Mouse (Mus musculus) fibroblast of lung, adult 2 months (primary cell): ENCODE results near the gene Tlx1.

Experiments
- DNase-seq: peaks from one replicate; pipeline ENCODE4 v3.0.0-alpha.2; 2011; ENCODE audit warnings: low read depth

Tlx1 gene

DNA sequence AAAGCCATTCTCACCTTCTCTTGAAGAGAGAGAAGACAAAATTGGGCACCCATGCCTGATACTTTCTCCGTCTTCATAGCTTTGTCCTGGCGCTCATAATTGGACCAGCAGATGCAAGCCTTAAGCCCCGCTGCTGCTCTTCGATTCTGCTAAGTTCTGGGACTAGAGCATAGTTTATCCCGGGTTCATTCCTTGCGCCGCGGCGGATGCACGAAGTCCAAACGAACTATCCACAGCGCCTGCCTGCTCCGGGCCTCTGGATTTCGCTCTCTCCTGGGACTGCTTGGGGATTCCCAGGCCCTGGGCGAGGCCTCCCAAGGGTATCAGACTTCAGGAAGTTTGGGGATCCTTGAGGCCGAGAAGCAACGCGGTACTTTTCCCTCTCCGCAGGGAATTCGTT, 8.4 kb downstream of the Tlx1 start:
- no peak for DNase-seq

DNA sequence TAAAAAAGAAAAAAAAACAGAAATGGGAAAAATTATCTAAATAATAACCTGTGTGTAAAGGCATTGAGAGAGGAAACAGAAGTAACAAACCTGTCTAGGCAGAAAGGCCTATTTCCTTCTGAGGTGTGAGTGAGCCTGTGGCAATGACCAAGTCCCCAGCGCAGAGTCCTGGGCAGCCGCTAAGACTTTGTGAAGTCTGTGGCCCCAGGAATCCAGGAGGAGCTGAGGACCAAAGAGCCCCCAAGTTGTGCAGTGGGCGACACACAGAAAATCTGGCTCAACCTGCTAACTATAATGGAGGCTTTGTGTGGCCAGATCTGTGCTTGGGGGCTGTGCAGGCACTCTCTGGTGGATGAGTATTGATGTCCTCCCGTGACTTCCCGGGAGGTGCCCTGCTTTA, 9.0 kb downstream of the Tlx1 start:
- no peak for DNase-seq

DNA sequence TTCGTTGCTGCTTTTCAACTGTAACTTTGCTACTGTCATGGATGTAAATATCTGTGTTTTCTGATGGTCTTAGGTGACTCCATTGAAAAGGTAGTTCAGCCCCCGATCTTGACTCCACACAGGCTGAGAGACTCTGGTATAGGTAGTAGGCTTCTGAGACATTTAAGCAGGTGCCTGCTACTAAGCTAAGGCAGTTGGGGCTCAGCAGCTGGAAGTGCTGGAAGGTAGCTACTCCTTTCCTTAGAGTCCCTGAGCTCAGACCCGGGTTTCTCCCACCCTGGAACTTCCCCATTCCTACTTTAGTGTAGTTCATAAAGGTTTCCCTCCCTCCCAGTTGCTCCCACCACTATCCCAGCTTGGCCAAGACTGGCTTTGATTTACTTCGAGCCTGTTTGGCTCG, 9.5 kb downstream of the Tlx1 start:
- DNase-seq = no peak

DNA sequence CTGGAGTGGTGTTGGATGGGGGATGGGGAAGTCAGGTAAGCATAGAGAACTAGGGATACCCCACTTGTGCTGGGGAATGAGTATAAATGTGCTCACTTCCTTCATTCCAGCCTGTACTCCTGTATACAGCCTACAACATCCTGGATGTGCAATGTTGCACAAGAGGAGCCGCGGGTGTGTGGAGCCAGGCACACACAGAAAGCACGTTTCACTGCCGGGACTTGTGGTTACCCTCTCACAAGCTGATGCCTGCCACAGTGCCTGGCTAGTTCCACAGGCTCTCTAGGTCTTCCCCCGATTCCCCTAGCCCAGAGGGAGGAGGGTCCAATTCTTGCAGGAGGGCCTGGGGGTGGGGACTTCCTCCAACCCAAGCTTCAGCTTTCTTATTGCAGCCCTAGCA, 10.0 kb downstream of the Tlx1 start:
- no peak for DNase-seq

DNA sequence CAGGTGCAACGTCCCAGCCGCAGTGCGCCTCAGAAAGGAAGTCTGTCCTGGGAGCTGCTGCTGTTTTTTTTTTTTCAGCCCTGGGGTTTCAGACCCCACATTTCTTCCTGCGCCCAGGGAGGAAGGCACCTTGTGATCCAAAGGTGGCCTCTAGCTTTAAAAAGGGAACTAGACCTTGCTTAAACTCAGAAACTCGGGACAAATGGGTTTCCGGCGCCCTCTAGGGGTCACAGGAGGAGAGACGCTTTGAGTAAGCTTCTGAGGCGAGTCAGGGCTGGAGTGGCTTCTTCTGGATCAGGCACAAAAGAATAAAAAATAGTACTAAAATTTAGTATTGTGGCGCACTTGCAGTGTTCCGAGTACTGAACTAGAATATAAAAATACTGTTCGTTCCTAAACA, 10.6 kb downstream of the Tlx1 start:
- DNase-seq = peak; percentile 12

DNA sequence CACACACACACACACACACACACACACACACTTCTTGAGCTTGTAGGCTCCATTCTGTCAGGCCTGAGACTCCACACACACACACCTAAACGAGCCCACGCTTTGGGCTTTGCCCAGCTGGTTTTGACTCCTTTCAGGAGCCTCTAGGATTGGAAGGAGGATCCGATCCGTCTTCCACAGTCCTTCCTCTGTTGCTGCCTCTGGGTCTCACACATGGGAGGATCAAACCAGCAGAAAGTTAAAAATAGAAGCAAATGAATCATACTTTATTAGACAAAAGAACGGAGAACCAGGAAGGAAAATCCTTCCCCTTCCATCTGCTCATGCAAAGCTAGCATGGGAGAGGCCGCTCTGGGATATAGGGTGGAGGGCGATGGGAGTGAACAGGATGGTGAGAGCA, 11.7 kb downstream of the Tlx1 start:
- DNase-seq = no peak

DNA sequence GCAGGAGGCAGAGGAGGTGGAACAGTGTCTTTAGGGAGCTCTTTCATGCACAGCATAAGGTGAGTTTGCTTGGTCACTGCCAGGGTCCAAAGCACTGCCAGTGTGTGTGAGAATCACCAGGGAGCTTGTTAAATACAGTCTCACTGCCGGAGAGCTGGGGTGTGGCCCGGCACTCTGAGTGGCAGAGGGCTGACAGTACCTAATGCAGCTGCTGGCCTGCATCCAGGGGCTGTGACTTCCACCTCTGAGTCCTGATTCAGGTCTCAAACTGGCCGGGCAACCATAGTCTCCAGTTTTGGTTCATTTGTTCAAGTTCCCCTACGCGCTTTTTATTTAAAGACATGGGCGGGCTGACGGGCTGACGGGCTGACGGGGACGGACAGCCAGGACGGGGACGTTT, 12.4 kb downstream of the Tlx1 start:
- no peak for DNase-seq

DNA sequence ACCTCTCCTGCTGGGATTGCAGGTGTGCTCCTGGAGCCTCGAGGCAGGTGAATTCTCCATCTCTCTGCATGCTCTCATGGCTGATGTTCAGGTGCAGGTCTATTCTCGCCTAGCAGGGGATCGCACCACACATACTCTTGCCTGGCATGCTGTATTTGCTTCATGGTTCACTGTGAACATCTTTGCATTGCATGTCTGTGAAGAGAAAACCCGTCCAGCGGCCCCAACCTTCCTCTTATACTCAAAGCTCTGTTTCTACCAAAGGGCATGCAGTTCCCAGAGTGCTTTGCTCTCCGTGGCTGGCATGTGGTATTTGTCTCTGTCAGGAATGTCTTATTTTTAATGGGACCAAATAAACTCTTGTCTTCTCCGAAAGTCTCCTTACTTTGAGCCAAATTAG, 20.0 kb downstream of the Tlx1 start:
- no peak for DNase-seq

DNA sequence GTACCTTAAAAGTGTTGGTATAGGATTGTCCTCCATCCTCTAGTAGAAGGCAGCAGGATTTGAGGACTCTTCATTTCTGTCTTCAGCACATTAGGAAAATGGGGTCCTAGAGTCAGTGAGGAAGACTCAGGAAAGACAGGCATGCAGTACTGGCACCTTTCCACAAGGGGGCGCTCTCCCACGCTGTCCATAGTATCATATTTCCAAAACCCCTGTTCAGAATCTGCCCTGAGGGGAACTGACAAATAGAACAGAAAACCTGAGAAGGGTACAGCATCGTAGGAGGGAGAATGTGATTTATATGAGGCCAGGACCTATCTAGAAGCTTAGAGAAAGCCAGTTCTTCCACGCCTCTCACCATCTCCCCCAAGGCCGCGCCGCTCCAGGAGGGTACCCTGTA, 24.3 kb downstream of the Tlx1 start:
- DNase-seq = no peak

DNA sequence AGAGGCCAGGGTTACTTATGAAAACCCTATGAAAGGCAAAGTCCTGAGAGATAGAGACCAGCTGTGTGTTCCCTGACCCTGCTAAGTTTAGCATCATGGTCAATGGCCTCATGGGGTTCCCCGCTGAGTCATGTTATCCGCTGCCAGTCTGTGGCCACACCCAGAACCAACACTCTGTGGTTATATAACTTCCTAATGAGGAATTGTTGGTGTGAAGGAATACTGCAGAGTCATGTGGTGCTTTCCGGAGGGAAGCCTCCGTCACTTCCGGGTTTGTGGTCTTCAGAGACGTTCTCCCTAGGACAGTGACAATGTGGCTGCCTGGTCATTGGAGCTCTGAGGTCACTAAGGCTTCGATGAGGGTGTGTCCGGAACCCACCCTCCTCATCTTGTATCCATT, 25.8 kb downstream of the Tlx1 start:
- peak; percentile 2 for DNase-seq

DNA sequence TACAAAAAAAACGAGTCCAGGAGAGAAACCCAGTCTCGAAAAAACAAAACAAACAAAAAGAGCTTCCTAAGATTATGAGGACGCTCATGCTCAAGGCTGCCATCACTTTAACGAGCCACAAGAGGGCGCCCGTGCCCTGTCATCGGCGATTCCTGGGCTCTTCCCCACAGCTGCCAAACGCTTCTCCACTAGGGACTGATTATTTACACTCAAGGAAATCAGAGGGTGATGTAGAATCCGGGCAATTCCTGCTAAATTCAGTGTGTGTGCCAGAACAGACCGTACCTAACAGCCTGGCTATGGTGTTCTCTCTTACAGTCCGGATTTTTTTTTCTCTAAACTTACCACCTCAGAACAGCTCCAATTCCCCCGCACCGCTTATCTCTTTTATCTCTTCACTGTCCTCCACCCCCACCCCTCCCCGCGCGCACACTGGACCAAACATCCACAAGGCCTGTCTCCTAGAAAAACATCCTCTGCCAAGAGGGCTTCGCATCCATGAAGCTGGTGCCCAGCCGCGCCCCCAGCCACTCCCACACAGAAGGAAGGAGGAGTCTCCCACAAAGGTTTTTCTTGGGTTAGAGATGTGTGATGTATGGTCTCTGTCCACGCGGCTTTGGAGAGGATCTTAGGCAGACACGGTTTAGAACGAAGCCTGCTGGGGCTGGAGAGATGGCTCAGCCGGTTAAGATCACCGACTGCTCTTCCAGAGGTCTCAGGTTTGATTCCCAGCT, 26.7 kb downstream of the Tlx1 start:
- DNase-seq = peak; percentile 20

DNA sequence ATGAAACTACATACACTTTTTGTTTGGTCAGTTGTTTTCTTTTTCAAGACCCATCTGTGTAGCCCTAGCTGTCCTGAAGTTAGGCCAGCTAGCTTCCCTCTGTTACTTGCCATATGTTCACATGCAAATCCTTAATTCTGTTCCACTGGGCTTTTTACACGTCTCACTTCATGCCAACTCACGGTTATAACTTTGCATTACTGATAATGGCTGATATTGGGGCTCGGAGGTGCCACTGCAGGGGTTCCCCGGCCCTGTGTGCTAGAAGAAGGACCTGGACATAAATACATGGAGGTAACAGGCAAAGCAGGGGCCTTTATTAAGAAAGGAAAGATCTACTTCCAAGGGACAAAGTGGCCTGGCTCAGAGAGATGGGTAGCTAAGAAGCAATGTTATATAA, 29.0 kb downstream of the Tlx1 start:
- DNase-seq = no peak

DNA sequence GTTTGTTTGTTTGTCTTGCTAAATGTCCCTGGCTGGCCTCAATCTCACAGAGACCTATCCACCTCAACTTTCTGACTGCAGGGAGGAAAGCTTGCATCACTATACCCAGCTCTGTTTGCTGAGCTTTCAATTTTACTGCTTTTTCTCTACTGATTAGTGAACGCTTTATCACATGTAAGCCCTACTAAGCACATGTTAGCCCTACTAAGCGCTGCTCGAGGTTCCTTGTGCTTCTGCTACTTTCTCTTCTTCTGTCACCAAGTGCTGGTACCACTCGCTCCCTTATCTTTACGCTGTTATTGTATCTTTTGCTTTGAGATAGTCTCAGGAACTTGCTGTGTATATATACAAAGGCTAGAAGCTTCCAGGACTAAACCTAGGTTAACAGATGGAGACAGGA, 30.0 kb downstream of the Tlx1 start:
- DNase-seq = no peak

DNA sequence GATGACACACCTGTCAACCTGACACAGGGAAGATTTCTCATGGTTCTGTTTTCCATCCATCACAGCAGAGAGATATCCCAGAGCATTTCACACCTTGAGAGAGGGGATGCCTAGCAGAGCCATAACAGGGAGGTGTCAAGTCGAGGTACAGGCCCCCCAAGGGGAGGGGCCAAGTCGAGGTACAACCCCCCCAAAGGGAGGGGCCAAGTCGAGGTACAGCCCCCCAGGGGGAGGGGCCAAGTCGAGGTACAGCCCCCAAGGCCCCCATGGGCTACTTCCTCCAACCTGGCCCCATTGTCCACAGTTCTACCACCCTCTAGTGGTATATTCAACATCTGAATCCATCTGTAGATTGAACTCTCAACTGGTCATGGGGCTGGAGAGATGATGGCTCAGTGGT, 44.2 kb downstream of the Tlx1 start:
- no peak for DNase-seq

DNA sequence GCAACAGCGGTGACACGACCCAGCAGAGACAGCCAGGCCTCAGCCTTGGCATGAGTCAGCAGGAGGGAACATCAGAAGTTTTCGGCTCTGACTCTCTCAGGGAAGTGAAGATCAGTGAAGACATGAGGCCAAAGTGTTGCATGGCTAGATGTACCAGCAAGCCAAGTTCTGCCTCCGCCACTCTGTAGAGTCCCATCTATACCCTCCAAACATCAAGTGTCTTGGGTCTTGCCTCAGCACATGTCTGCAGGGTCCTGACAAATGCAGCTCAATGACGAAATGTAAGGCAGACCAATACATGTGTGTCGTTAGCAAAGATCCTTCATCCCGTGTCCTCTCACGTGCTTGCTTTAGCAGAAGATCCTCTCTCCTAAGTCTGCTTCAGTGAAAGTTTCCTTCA, 46.5 kb downstream of the Tlx1 start:
- no peak for DNase-seq

DNA sequence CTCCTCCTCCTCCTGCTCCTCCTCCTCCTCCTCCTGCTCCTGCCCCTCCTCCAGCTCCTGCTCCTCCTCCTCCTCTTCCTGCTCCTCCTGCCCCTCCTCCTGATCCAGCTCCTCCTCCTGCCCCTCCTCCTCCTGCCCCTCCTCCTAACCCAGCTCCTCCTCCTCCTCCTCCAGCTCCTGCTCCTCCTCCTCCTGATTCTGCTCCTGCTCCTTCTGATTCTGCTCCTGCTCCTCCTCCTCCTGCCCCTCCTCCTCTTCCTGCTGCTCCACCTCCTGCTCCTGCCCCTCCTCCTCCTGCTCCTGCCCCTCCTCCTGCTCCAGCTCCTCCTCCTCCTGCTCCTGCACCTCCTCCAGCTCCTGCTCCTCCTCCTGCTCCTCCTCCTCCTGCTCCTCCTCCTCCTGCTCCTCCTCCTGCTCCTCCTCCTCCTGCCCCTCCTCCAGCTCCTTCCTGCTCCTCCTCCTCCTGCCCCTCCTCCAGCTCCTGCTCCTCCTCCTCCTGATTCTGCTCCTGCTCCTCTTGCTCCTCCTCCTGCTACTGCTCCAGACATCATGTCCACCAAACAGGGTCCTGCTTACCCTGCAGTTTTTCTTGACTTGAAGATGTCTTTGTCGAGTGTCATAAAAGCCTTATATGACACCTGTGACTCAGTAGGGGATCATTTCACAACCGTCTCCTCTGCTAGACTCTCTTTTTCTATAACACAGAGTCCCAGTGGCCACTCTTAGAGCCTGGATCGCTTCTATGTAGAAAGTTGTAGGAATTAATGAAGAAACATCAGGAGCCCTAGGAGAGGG, 55.0 kb downstream of the Tlx1 start:
- no peak for DNase-seq
